Mouse (Mus musculus): ENCODE data around the gene Glis3. TPM values are rescaled to one million over a fixed set of nuclear protein-coding genes. Genes with fewer than 3 reads are reported as not detected.
A peak's percentile ranks its signal among the peaks of the same experiment; 100 is the strongest.

The Glis3 gene
- polyA plus RNA-seq, 1 experiment from 2014 or later: 6.0 TPM

DNA sequence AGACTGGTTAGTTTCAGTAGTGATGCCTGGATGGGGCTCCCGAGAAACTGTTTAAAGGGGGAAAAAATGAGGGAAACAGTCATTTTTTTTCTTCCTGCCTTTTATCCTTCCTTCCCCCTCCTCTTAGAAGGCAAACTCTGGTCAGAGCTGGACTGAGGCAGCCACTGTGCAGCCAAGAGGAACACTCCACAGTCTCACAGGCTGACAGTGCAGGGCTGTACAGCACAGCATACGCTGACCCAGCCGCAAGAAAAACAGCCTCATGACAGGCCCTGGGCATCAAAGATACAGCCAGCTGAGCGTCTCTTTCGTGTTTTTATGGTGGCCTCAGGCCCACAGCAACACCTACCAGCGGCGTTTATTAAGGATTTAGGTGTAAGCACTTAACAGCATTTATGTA is 19.0 kb downstream of the Glis3 start:
- peak overlapping the region; percentile 13; the same call in 1 of the 2 replicates for H3K27ac ChIP-seq
- no peak overlapping the region for H3K4me3 ChIP-seq (replicated peaks; ENCODE audit: low read depth, low read length)
- H3K4me2 ChIP-seq (ENCODE audit: low read length): no peak overlapping the region
- 29% methylated on average over 7 of the region's 7 CpGs for WGBS
- no peaks in the 10 kb centered on the region for H3K9me3 ChIP-seq (replicated peaks; ENCODE audit: low read length)
- H3K27me3 ChIP-seq (ENCODE audit: insufficient read depth, low read length): no peaks in the 10 kb centered on the region
- H3K36me3 ChIP-seq (ENCODE audit: insufficient read depth, low read length): no peaks in the 10 kb centered on the region
- ATAC-seq (replicated peaks; ENCODE audit: low FRiP score, low read depth) (peak; percentile 92), DNase-seq (ENCODE audit: low spot score) (peak; percentile 40)
- TF ChIP-seq CTCF (IDR thresholded peaks at IDR 0.05; ENCODE audit: low read depth): no peak
- H3K9ac ChIP-seq (ENCODE audit: low read depth, low read length): no peak overlapping the region
- peaks cover 26% of the 10 kb centered on the region for H3K4me1 ChIP-seq (replicated peaks; ENCODE audit: insufficient read depth, low read length)

DNA sequence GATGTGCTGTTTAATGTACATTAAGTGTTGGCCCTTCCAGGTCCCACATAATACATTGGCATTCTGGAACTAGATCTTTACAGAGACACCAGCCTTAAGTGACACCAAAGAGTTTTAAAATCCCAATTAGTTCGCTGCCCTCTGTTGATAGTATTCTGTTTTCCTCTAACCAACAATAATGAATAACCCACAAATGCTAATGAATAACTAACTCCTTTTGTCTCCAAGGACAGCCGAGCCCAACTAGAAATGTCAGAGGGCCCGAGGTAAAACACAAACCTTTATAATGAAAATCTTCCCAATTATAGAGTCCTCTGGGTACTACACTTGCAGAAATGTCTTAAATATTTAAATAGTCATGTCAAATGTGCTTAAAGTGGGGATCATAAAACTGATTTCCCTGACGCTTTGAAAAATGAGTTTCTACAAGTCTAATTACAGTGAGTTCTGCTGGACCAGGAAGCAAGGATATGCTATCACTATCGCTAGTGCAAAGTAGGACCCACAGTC is 22.1 kb downstream of the Glis3 start:
- Histone ChIP-seq H3K27ac (peak overlapping the region; percentile 80), H3K27me3 (ENCODE audit: insufficient read depth, low read length) (no peaks in the 10 kb centered on the region), H3K4me2 (ENCODE audit: low read length) (0 out of 2 replicates have a peak overlapping the region, but pooled peaks have one; percentile 11), H3K36me3 (ENCODE audit: insufficient read depth, low read length) (0 out of 2 replicates have a peak, but pooled peaks cover 4% of the 10 kb centered on the region), H3K9ac (ENCODE audit: low read depth, low read length) (no peak overlapping the region), H3K4me1 (replicated peaks; ENCODE audit: insufficient read depth, low read length) (peaks cover 21% of the 10 kb centered on the region), H3K4me3 (replicated peaks; ENCODE audit: low read depth, low read length) (no peak overlapping the region), H3K9me3 (replicated peaks; ENCODE audit: low read length) (no peaks in the 10 kb centered on the region)
- DNase-seq (ENCODE audit: low spot score): peak; percentile 27
- ATAC-seq (replicated peaks; ENCODE audit: low FRiP score, low read depth): no peak
- TF ChIP-seq CTCF (IDR thresholded peaks at IDR 0.05; ENCODE audit: low read depth): no peak
- WGBS: 57% methylated on average over 5 of the region's 5 CpGs

DNA sequence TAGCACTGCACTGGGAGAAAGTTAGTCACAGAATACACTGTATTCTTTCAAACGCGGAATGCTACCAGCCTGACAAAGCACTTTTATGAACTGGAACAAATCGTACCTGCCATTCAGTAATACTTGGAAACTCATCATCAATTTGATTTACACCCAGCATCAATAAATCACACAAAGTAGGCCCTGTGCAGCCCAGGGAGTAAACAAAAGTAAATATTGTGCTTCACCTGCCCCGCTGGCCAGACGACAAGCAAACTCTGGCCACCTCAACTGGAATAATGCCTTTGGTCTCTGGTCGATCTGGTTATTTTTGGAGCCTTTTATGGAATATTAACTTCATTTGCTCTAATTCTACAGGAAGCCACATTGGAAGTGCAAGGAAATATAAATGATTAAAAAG is 23.0 kb downstream of the Glis3 start:
- no peak overlapping the region for H3K4me3 ChIP-seq (replicated peaks; ENCODE audit: low read depth, low read length)
- DNase-seq (ENCODE audit: low spot score) (no peak), ATAC-seq (replicated peaks; ENCODE audit: low FRiP score, low read depth) (no peak)
- H3K27me3 ChIP-seq (ENCODE audit: insufficient read depth, low read length): no peaks in the 10 kb centered on the region
- no peak overlapping the region for H3K4me2 ChIP-seq (ENCODE audit: low read length)
- 0 out of 2 replicates have a peak, but pooled peaks cover 4% of the 10 kb centered on the region for H3K36me3 ChIP-seq (ENCODE audit: insufficient read depth, low read length)
- no peak for TF ChIP-seq CTCF (IDR thresholded peaks at IDR 0.05; ENCODE audit: low read depth)
- H3K4me1 ChIP-seq (replicated peaks; ENCODE audit: insufficient read depth, low read length): peaks cover 15% of the 10 kb centered on the region
- no peaks in the 10 kb centered on the region for H3K9me3 ChIP-seq (replicated peaks; ENCODE audit: low read length)
- H3K9ac ChIP-seq (ENCODE audit: low read depth, low read length): no peak overlapping the region
- 16% methylated on average over 6 of the region's 6 CpGs for WGBS
- H3K27ac ChIP-seq: peak overlapping the region; percentile 74

DNA sequence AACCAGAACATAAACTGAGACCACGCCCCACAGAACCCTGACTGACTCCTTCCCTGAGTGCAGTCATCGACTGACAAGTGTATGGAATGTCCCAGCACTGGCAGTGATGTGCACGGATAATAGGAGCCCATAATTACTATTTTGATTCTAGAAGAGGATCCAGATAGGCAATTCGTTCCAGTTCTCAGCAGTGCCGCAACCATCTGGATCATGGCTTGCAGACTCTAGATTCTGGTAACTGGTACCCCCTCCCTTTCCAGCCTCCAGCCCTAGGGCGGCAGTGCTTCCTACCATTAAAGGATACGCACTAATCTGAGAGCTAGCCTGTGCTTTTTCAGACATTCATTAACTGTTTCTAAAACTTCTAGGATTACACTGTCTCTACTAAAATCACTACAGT is 24.7 kb downstream of the Glis3 start:
- Histone ChIP-seq H3K27ac (no peak overlapping the region), H3K9me3 (replicated peaks; ENCODE audit: low read length) (no peaks in the 10 kb centered on the region), H3K4me3 (replicated peaks; ENCODE audit: low read depth, low read length) (no peak overlapping the region), H3K27me3 (ENCODE audit: insufficient read depth, low read length) (no peaks in the 10 kb centered on the region), H3K9ac (ENCODE audit: low read depth, low read length) (no peak overlapping the region), H3K4me1 (replicated peaks; ENCODE audit: insufficient read depth, low read length) (peaks cover 15% of the 10 kb centered on the region), H3K36me3 (ENCODE audit: insufficient read depth, low read length) (0 out of 2 replicates have a peak, but pooled peaks cover 4% of the 10 kb centered on the region), H3K4me2 (ENCODE audit: low read length) (no peak overlapping the region)
- 56% methylated on average over 7 of the region's 7 CpGs for WGBS
- TF ChIP-seq CTCF (IDR thresholded peaks at IDR 0.05; ENCODE audit: low read depth): no peak
- no peak for DNase-seq (ENCODE audit: low spot score)
- ATAC-seq (replicated peaks; ENCODE audit: low FRiP score, low read depth): no peak

DNA sequence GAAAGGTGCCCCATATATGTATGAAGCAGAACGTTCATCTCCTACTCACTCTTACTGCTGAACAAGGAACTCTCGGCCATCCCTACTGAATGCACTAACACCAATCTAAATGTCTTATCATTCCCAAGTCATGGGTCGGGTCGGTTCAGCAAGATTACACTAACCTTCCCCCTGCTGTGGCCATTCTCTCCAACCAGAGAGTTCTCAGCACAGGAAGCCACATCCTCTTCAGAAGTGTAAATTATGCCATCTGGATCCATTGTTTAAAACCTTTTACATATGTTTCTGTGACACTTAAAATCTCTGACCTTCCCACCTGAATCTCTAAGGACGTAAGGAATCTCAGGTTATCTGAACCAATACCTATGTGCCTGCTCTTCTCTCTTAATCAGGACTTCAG is 29.0 kb downstream of the Glis3 start:
- H3K36me3 ChIP-seq (ENCODE audit: insufficient read depth, low read length): 0 out of 2 replicates have a peak, but pooled peaks cover 4% of the 10 kb centered on the region
- ATAC-seq (replicated peaks; ENCODE audit: low FRiP score, low read depth) (no peak), DNase-seq (ENCODE audit: low spot score) (no peak)
- TF ChIP-seq CTCF (IDR thresholded peaks at IDR 0.05; ENCODE audit: low read depth): no peak
- H3K4me2 ChIP-seq (ENCODE audit: low read length): no peak overlapping the region
- no peak overlapping the region for H3K4me3 ChIP-seq (replicated peaks; ENCODE audit: low read depth, low read length)
- WGBS: 84% methylated on average over 5 of the region's 5 CpGs
- H3K27ac ChIP-seq: no peak overlapping the region
- no peaks in the 10 kb centered on the region for H3K27me3 ChIP-seq (ENCODE audit: insufficient read depth, low read length)
- H3K9me3 ChIP-seq (replicated peaks; ENCODE audit: low read length): no peaks in the 10 kb centered on the region
- no peak overlapping the region for H3K9ac ChIP-seq (ENCODE audit: low read depth, low read length)
- H3K4me1 ChIP-seq (replicated peaks; ENCODE audit: insufficient read depth, low read length): 0 out of 2 replicates have a peak, but pooled peaks cover 4% of the 10 kb centered on the region

DNA sequence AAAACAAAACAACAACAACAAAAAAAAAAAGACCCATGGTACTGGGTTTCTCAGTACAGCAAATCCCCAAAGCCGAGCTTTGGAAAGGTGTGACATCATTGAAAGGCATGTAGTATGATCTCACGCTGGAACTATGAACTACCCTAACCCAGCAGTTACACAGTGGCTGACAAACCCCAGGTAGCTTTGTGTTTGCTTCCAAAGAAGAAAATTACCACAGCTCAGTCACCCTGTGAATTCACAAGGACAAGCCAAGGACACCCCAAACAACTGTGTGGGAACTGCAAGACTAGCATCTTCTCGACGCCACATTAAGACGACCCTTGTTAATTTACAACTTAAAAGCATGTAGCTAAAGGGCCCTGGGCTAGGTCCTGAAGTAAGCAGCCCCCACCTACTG is 30.4 kb downstream of the Glis3 start:
- DNase-seq (ENCODE audit: low spot score) (no peak), ATAC-seq (replicated peaks; ENCODE audit: low FRiP score, low read depth) (no peak; the same call in 1 of the 2 replicates)
- Histone ChIP-seq H3K36me3 (ENCODE audit: insufficient read depth, low read length) (0 out of 2 replicates have a peak, but pooled peaks cover 4% of the 10 kb centered on the region), H3K9ac (ENCODE audit: low read depth, low read length) (no peak overlapping the region), H3K4me2 (ENCODE audit: low read length) (no peak overlapping the region), H3K27ac (0 out of 2 replicates have a peak overlapping the region, but pooled peaks have one; percentile 27), H3K9me3 (replicated peaks; ENCODE audit: low read length) (no peaks in the 10 kb centered on the region), H3K4me1 (replicated peaks; ENCODE audit: insufficient read depth, low read length) (0 out of 2 replicates have a peak, but pooled peaks cover 8% of the 10 kb centered on the region), H3K27me3 (ENCODE audit: insufficient read depth, low read length) (no peaks in the 10 kb centered on the region), H3K4me3 (replicated peaks; ENCODE audit: low read depth, low read length) (no peak overlapping the region)
- TF ChIP-seq CTCF (IDR thresholded peaks at IDR 0.05; ENCODE audit: low read depth): no peak
- WGBS: 39% methylated on average over 5 of the region's 5 CpGs

Data from kidney, postnatal 0 days (tissue).